Mouse (Mus musculus) ES-E14 (cell line): ENCODE results near the gene Tnfrsf23.

Source experiments
- CHD2 ChIP-seq: IDR thresholded peaks from 2 replicates; pipeline ENCODE4 v1.6.1; 2014; ENCODE audit warnings: mild to moderate bottlenecking, low read depth, low read length, inconsistent platforms
- HCFC1 ChIP-seq: IDR thresholded peaks from 2 replicates; pipeline ENCODE4 v1.6.1; 2012; ENCODE audit warnings: low read length, inconsistent platforms, borderline replicate concordance; ENCODE audit not compliant: insufficient read depth
- MAFK ChIP-seq: IDR thresholded peaks from 2 replicates; pipeline ENCODE4 v1.6.1; 2014; ENCODE audit warnings: mild to moderate bottlenecking, low read depth, low read length, inconsistent platforms; ENCODE audit not compliant: insufficient read depth
- ZC3H11A ChIP-seq: IDR thresholded peaks from 2 replicates; pipeline ENCODE4 v1.6.1; 2012; ENCODE audit warnings: low read depth, mild to moderate bottlenecking, inconsistent platforms, low read length, borderline replicate concordance
- ZNF384 ChIP-seq: IDR thresholded peaks from 2 replicates; pipeline ENCODE4 v1.6.1; 2012; ENCODE audit warnings: low read depth, low read length, inconsistent platforms

- no peak for TF ChIP-seq HCFC1
- no peak for TF ChIP-seq MAFK
- no peak for TF ChIP-seq CHD2
- TF ChIP-seq ZNF384: no peak
- no peak for TF ChIP-seq ZC3H11A
Measured at GRCm38 (mm10) chr7:143681566-143681965, 4.1 kb downstream of the Tnfrsf23 start.
